Mouse (Mus musculus): ENCODE measurements around the gene Olfr325. TPM values are rescaled to one million over a fixed set of nuclear protein-coding genes. Genes with fewer than 3 reads are reported as not detected.

The Olfr325 gene
- polyA plus RNA-seq (2014; fragmentation: Illumina TruSeq; extraction: RNeasy Lipid Tissue Mini Kit (QIAGEN cat#74804); ENCODE audit: low read depth, low replicate concordance) = 0.21 TPM

GRCm38 (mm10) chr11:58577430-58577829 is at the start of gene Olfr325:
Gene Olfr325, plus strand, starts transcription at chr11:58577730.

GRCm38 (mm10) chr11:58534736-58535135 is 42.8 kb upstream of the Olfr325 start, which contains the start of gene Olfr330:
Gene Olfr330, minus strand, starts transcription at chr11:58534836.

GRCm38 (mm10) chr11:58546322-58546721 is 31.2 kb upstream of the Olfr325 start, which contains the start of gene Olfr329-ps:
Gene Olfr329-ps, minus strand, starts transcription at chr11:58546422.

GRCm38 (mm10) chr11:58555536-58555935 is 22.0 kb upstream of the Olfr325 start, which contains the start of gene Olfr328:
Gene Olfr328, minus strand, starts transcription at chr11:58555636.

GRCm38 (mm10) chr11:58570405-58570804 is 7.1 kb upstream of the Olfr325 start, which contains the start of gene Olfr224:
Gene Olfr224, minus strand, starts transcription at chr11:58570553.

GRCm38 (mm10) chr11:58594814-58595213 is 17.3 kb downstream of the Olfr325 start, which contains the start of gene Olfr324:
Gene Olfr324, plus strand, starts transcription at chr11:58595114.

GRCm38 (mm10) chr11:58615975-58616374 is 38.4 kb downstream of the Olfr325 start, which contains the start of gene 2210407C18Rik:
Gene 2210407C18Rik, minus strand, starts transcription at chr11:58616075.

GRCm38 (mm10) chr11:58630401-58630800 is 52.9 kb downstream of the Olfr325 start, which contains the start of gene Olfr323:
Gene Olfr323, minus strand, starts transcription at chr11:58630501.

Other genes starting within 250 kb of the Olfr325 start
- 116 TPM for gene Zfp672, start 247.4 kb upstream of the Olfr325 start, polyA plus RNA-seq (2014; fragmentation: Illumina TruSeq; extraction: RNeasy Lipid Tissue Mini Kit (QIAGEN cat#74804); ENCODE audit: low read depth, low replicate concordance)
- 0.55 TPM for gene Sh3bp5l, start 247.0 kb upstream of the Olfr325 start, polyA plus RNA-seq (2014; fragmentation: Illumina TruSeq; extraction: RNeasy Lipid Tissue Mini Kit (QIAGEN cat#74804); ENCODE audit: low read depth, low replicate concordance)
- gene Lypd8, start 198.7 kb upstream of the Olfr325 start, polyA plus RNA-seq (2014; fragmentation: Illumina TruSeq; extraction: RNeasy Lipid Tissue Mini Kit (QIAGEN cat#74804); ENCODE audit: low read depth, low replicate concordance) = 1.3 TPM
- gene 1810065E05Rik, start 156.6 kb upstream of the Olfr325 start, polyA plus RNA-seq (2014; fragmentation: Illumina TruSeq; extraction: RNeasy Lipid Tissue Mini Kit (QIAGEN cat#74804); ENCODE audit: low read depth, low replicate concordance) = 1.8 TPM
- gene Gm12253, start 145.2 kb upstream of the Olfr325 start, polyA plus RNA-seq (2014; fragmentation: Illumina TruSeq; extraction: RNeasy Lipid Tissue Mini Kit (QIAGEN cat#74804); ENCODE audit: low read depth, low replicate concordance) = not detected
- gene Lypd9, start 124.8 kb upstream of the Olfr325 start, polyA plus RNA-seq (2014; fragmentation: Illumina TruSeq; extraction: RNeasy Lipid Tissue Mini Kit (QIAGEN cat#74804); ENCODE audit: low read depth, low replicate concordance) = 125 TPM
- gene Olfr30, start 115.5 kb upstream of the Olfr325 start, polyA plus RNA-seq (2014; fragmentation: Illumina TruSeq; extraction: RNeasy Lipid Tissue Mini Kit (QIAGEN cat#74804); ENCODE audit: low read depth, low replicate concordance) = not detected
- not detected for gene Olfr332, start 85.2 kb upstream of the Olfr325 start, polyA plus RNA-seq (2014; fragmentation: Illumina TruSeq; extraction: RNeasy Lipid Tissue Mini Kit (QIAGEN cat#74804); ENCODE audit: low read depth, low replicate concordance)
- not detected for gene Olfr331, start 75.2 kb upstream of the Olfr325 start, polyA plus RNA-seq (2014; fragmentation: Illumina TruSeq; extraction: RNeasy Lipid Tissue Mini Kit (QIAGEN cat#74804); ENCODE audit: low read depth, low replicate concordance)
- gene Olfr330, start 42.9 kb upstream of the Olfr325 start, polyA plus RNA-seq (2014; fragmentation: Illumina TruSeq; extraction: RNeasy Lipid Tissue Mini Kit (QIAGEN cat#74804); ENCODE audit: low read depth, low replicate concordance) = 0.50 TPM
- 0.53 TPM for gene Olfr329-ps, start 31.3 kb upstream of the Olfr325 start, polyA plus RNA-seq (2014; fragmentation: Illumina TruSeq; extraction: RNeasy Lipid Tissue Mini Kit (QIAGEN cat#74804); ENCODE audit: low read depth, low replicate concordance)
- gene Olfr328, start 22.1 kb upstream of the Olfr325 start, polyA plus RNA-seq (2014; fragmentation: Illumina TruSeq; extraction: RNeasy Lipid Tissue Mini Kit (QIAGEN cat#74804); ENCODE audit: low read depth, low replicate concordance) = not detected
- not detected for gene Olfr224, start 7.2 kb upstream of the Olfr325 start, polyA plus RNA-seq (2014; fragmentation: Illumina TruSeq; extraction: RNeasy Lipid Tissue Mini Kit (QIAGEN cat#74804); ENCODE audit: low read depth, low replicate concordance)
- not detected for gene Olfr324, start 17.4 kb downstream of the Olfr325 start, polyA plus RNA-seq (2014; fragmentation: Illumina TruSeq; extraction: RNeasy Lipid Tissue Mini Kit (QIAGEN cat#74804); ENCODE audit: low read depth, low replicate concordance)
- gene 2210407C18Rik, start 38.3 kb downstream of the Olfr325 start, polyA plus RNA-seq (2014; fragmentation: Illumina TruSeq; extraction: RNeasy Lipid Tissue Mini Kit (QIAGEN cat#74804); ENCODE audit: low read depth, low replicate concordance) = 0.35 TPM
- 0.49 TPM for gene Olfr323, start 52.8 kb downstream of the Olfr325 start, polyA plus RNA-seq (2014; fragmentation: Illumina TruSeq; extraction: RNeasy Lipid Tissue Mini Kit (QIAGEN cat#74804); ENCODE audit: low read depth, low replicate concordance)
- not detected for gene Trim58, start 62.7 kb downstream of the Olfr325 start, polyA plus RNA-seq (2014; fragmentation: Illumina TruSeq; extraction: RNeasy Lipid Tissue Mini Kit (QIAGEN cat#74804); ENCODE audit: low read depth, low replicate concordance)
- not detected for gene Olfr322, start 81.1 kb downstream of the Olfr325 start, polyA plus RNA-seq (2014; fragmentation: Illumina TruSeq; extraction: RNeasy Lipid Tissue Mini Kit (QIAGEN cat#74804); ENCODE audit: low read depth, low replicate concordance)
- not detected for gene Olfr320, start 103.4 kb downstream of the Olfr325 start, polyA plus RNA-seq (2014; fragmentation: Illumina TruSeq; extraction: RNeasy Lipid Tissue Mini Kit (QIAGEN cat#74804); ENCODE audit: low read depth, low replicate concordance)
- gene Olfr319, start 121.4 kb downstream of the Olfr325 start, polyA plus RNA-seq (2014; fragmentation: Illumina TruSeq; extraction: RNeasy Lipid Tissue Mini Kit (QIAGEN cat#74804); ENCODE audit: low read depth, low replicate concordance) = not detected
- not detected for gene Olfr318, start 146.3 kb downstream of the Olfr325 start, polyA plus RNA-seq (2014; fragmentation: Illumina TruSeq; extraction: RNeasy Lipid Tissue Mini Kit (QIAGEN cat#74804); ENCODE audit: low read depth, low replicate concordance)
- 0.21 TPM for gene Olfr317, start 161.5 kb downstream of the Olfr325 start, polyA plus RNA-seq (2014; fragmentation: Illumina TruSeq; extraction: RNeasy Lipid Tissue Mini Kit (QIAGEN cat#74804); ENCODE audit: low read depth, low replicate concordance)
- 1.7 TPM for gene Olfr316, start 175.0 kb downstream of the Olfr325 start, polyA plus RNA-seq (2014; fragmentation: Illumina TruSeq; extraction: RNeasy Lipid Tissue Mini Kit (QIAGEN cat#74804); ENCODE audit: low read depth, low replicate concordance)
- gene Olfr315, start 195.5 kb downstream of the Olfr325 start, polyA plus RNA-seq (2014; fragmentation: Illumina TruSeq; extraction: RNeasy Lipid Tissue Mini Kit (QIAGEN cat#74804); ENCODE audit: low read depth, low replicate concordance) = not detected
- gene Olfr314, start 205.2 kb downstream of the Olfr325 start, polyA plus RNA-seq (2014; fragmentation: Illumina TruSeq; extraction: RNeasy Lipid Tissue Mini Kit (QIAGEN cat#74804); ENCODE audit: low read depth, low replicate concordance) = not detected
- gene Fam183b, start 224.2 kb downstream of the Olfr325 start, polyA plus RNA-seq (2014; fragmentation: Illumina TruSeq; extraction: RNeasy Lipid Tissue Mini Kit (QIAGEN cat#74804); ENCODE audit: low read depth, low replicate concordance) = 197 TPM
- gene Olfr313, start 237.3 kb downstream of the Olfr325 start, polyA plus RNA-seq (2014; fragmentation: Illumina TruSeq; extraction: RNeasy Lipid Tissue Mini Kit (QIAGEN cat#74804); ENCODE audit: low read depth, low replicate concordance) = not detected

Measured in testis, adult 10 weeks (tissue).